Mouse (Mus musculus): ENCODE data around the gene Smtnl2. TPM values are rescaled to one million over a fixed set of nuclear protein-coding genes. Genes with fewer than 3 reads are reported as not detected.

Gene Smtnl2
- polyA plus RNA-seq (2012; rRNA removed): 5.3 and 5.7 TPM in 2 replicates

DNA sequence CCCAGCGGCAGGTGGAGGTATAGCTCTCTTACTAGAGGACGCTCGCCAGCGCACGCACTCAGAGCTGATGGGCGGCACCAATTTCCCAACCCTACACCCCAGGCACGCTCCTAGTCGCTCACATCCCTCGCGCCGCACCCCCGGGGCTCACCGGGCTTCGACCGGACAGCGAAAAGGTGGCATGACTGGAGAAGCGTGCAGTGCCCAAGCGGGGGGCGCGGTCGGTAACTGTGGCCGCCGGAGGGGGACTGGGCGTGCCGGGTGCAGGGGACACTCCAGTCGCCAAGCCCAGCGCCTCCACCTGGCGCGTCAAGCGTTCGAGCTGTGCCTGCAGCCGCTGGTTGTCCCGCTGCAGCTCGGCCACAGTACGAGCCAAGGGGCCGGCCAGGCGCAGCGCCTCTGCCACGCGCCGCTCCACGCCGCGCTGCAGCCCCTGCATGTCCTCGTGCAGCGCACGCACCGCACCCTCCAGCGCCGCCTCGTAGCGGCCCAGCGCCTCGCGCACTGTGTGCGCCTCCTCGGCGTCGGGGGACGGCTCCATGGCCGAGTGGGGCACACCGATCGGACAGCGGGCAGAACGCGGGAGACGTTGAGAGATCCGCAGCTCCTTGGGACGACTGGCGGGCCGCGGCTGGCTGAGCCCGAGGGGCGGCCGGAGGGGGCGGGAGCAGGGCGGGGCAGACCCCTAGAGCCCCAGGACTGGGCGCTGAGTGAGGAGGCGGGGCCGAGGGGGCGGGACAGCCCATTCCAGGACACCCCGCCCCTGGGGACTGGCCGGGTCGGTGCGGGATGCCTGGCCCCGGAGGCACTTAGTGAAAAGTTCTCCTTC lies at the start of gene Smtnl2:
Gene Smtnl2 (minus strand): TSS at position 621 of the 829 bp plus-strand sequence.

DNA sequence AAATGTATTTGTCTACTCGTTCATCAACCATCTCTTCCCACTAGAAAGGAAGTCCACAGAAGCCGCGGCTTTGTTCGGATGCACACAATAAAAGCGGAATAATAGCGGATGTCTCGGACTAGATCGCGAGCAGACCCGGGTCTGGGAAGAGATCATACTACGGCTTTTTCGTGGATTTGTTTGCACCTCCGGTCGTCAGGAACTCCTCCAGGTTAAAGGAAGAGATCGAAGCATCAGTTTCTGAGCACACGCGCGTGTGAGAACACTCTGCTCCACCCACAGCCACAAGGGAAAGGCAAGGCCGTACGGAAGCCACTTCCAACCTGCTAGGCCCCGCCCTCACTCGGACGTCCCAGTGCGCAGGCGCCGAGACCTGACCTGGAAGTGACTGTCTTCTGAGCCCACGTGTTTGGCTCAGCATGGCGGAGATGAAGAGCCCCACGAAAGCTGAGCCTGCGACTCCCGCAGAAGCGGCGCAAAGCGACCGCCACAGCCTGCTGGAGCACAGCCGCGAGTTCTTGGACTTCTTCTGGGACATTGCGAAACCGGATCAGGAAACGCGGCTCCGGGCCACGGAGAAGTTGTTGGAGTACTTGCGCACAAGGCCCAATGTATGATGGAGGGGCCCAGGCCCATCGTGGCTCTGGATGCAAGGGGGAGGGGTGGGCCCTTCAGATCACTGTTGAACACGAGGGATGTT lies 29.6 kb upstream of the Smtnl2 start, which contains the start of gene Mybbp1a:
Gene Mybbp1a (plus strand): TSS at position 391 of the 700 bp plus-strand sequence.

DNA sequence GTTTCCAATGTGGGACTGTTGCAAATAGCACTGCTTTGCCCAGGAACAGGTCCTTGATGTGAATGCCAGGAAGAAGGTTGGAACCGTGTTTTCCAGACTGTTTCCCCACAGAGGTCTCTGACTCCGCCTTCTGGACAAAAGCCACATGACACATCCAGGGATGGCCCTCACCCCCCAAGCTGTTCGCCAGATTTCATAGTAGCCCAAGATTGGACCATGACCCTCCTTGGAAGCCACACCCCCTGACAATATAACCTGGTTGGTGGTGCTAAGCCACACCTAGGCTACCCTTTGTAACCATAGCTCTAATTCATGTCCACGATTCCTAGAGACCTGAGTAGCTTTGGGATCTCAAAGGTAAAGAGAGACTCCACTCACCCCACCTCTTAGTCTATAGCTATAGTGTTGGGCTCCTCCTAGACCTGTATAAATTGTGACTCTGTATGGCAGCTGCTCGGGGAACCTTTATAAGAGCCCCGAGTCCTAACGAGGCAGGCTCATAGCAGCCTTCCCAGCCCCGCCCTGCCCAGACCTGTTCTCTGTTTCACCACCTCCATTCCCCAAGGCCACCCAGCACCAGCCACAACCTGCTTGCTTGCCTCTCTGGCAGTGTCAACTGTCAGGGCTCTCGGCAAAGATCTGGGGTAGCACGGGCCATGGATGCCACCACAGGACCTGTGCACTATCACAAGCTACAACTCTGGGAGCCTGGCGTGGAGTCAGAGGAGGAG lies 23.6 kb upstream of the Smtnl2 start, which contains the start of gene Ggt6:
Gene Ggt6 (plus strand): TSS at position 564 of the 731 bp plus-strand sequence.

DNA sequence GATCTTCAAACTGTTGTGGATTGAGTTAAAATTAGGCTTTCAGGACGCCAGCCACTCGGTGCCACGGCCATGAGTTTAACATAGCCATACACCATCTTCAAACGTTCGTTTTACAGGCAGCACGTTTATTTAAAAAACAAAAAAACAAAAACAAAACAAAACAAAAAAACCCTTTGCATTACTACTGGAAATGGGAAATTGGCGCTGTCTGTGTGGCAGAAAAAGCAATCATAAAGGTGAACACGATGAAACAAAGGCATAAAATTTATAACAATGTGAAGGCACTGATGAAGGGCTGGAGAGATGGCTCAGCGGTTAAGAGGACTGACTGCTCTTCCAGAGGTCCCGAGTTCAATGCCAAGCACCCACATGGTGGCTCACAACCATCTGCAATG lies 49.2 kb downstream of the Smtnl2 start, which contains the start of gene Tekt1:
Gene Tekt1 (minus strand): TSS at position 96 of the 395 bp plus-strand sequence.

Other genes starting within 250 kb of the Smtnl2 start
- 0.05 TPM in 1 of 2 replicates, not detected in the other for gene Gm43951, start 204.9 kb downstream of the Smtnl2 start, polyA plus RNA-seq (2012; rRNA removed)
- 0.88 and 1.5 TPM in 2 replicates for gene 4933427D14Rik, start 204.3 kb downstream of the Smtnl2 start, polyA plus RNA-seq (2012; rRNA removed)
- 9.5 and 12.2 TPM in 2 replicates for gene Txndc17, start 204.2 kb downstream of the Smtnl2 start, polyA plus RNA-seq (2012; rRNA removed)
- 1.2 and 1.5 TPM in 2 replicates for gene Med31, start 196.1 kb downstream of the Smtnl2 start, polyA plus RNA-seq (2012; rRNA removed)
- 0.32 TPM in 1 of 2 replicates, not detected in the other for gene Slc13a5, start 144.5 kb downstream of the Smtnl2 start, polyA plus RNA-seq (2012; rRNA removed)
- gene Xaf1, start 110.1 kb downstream of the Smtnl2 start, polyA plus RNA-seq (2012; rRNA removed): 4.6 and 6.6 TPM in 2 replicates
- not detected in 2 replicates for gene Fbxo39, start 97.3 kb downstream of the Smtnl2 start, polyA plus RNA-seq (2012; rRNA removed)
- not detected in 2 replicates for gene Tekt1, start 49.3 kb downstream of the Smtnl2 start, polyA plus RNA-seq (2012; rRNA removed)
- 16.2 and 16.9 TPM in 2 replicates for gene Ggt6, start 23.8 kb upstream of the Smtnl2 start, polyA plus RNA-seq (2012; rRNA removed)
- gene Mybbp1a, start 29.6 kb upstream of the Smtnl2 start, polyA plus RNA-seq (2012; rRNA removed): 14.5 and 15.5 TPM in 2 replicates
- gene Spns2, start 78.2 kb upstream of the Smtnl2 start, polyA plus RNA-seq (2012; rRNA removed): 27.2 and 46.9 TPM in 2 replicates
- gene Spns3, start 138.8 kb upstream of the Smtnl2 start, polyA plus RNA-seq (2012; rRNA removed): 0.45 and 0.83 TPM in 2 replicates
- 6.8 and 9.9 TPM in 2 replicates for gene Ube2g1, start 195.6 kb upstream of the Smtnl2 start, polyA plus RNA-seq (2012; rRNA removed)